Mouse (Mus musculus) heart, embryonic 16.5 days (tissue): ENCODE data around the gene 4933411K16Rik. TPM values are rescaled to one million over a fixed set of nuclear protein-coding genes. Genes with fewer than 3 reads are reported as not detected.

Experiments used
- ATAC-seq: fragments of 200-750 bp; cut with Nextera tagmentation; replicated peaks from 2 replicates; pipeline ENCODE4 v1.8.0; 2017; ENCODE audit warnings: moderate number of reproducible peaks; ENCODE audit not compliant: insufficient read depth, low FRiP score; ENCODE audit errors: extremely low read depth
- H3K27ac ChIP-seq: fragments of 300-500 bp; sonication (generic); 2 replicates; pipeline ENCODE4 v1.5.1; 2014; ENCODE audit warnings: mild to moderate bottlenecking, low read length, control low read depth, moderate library complexity
- H3K27me3 ChIP-seq: fragments of 300-500 bp; sonication (generic); 2 replicates; pipeline ENCODE4 v1.6.1; 2014; ENCODE audit warnings: low read length, mixed read lengths; ENCODE audit not compliant: control insufficient read depth, insufficient read depth
- H3K36me3 ChIP-seq: fragments of 300-500 bp; sonication (generic); 2 replicates; pipeline ENCODE4 v1.6.1; 2014; ENCODE audit not compliant: control insufficient read depth, insufficient read depth
- H3K4me1 ChIP-seq: fragments of 300-500 bp; sonication (generic); 2 replicates; pipeline ENCODE4 v1.6.1; 2014; ENCODE audit warnings: low read length, mixed read lengths; ENCODE audit not compliant: control insufficient read depth, insufficient read depth
- H3K4me2 ChIP-seq: fragments of 300-500 bp; sonication (generic); 2 replicates; pipeline ENCODE4 v1.6.1; 2014; ENCODE audit warnings: low read depth, mild to moderate bottlenecking, control low read depth, low read length
- H3K4me3 ChIP-seq: fragments of 300-500 bp; sonication (generic); 2 replicates; pipeline ENCODE4 v1.5.1; 2014; ENCODE audit warnings: mild to moderate bottlenecking, control low read depth, low read length
- H3K9ac ChIP-seq: fragments of 300-500 bp; sonication (generic); 2 replicates; pipeline ENCODE4 v1.6.1; 2014; ENCODE audit warnings: low read length, control low read depth
- H3K9me3 ChIP-seq: fragments of 300-500 bp; sonication (generic); replicated peaks from 2 replicates; pipeline ENCODE4 v1.6.1; 2016; ENCODE audit warnings: low read length; ENCODE audit not compliant: control insufficient read depth
- WGBS: fragments of 180-500 bp; shearing (Covaris S2); extraction: QIAGEN DNeasy Blood & Tissue Kit; methylation state at CpG from one replicate; pipeline ENCODE4 v1.1.7; 2014; 5-methylcytosine and 5-hydroxymethylcytosine counted together
- polyA plus RNA-seq: library from polyadenylated mRNA; unstranded; fragments of >200 nt; fragmentation: Nextera tagmentation; extraction: Ambion mirVana; gene quantifications from 2 replicates; pipeline ENCODE4 v1.2.1, GENCODE M21; 2015

Gene 4933411K16Rik
- polyA plus RNA-seq, 1 experiment from 2014 or later = not detected

DNA sequence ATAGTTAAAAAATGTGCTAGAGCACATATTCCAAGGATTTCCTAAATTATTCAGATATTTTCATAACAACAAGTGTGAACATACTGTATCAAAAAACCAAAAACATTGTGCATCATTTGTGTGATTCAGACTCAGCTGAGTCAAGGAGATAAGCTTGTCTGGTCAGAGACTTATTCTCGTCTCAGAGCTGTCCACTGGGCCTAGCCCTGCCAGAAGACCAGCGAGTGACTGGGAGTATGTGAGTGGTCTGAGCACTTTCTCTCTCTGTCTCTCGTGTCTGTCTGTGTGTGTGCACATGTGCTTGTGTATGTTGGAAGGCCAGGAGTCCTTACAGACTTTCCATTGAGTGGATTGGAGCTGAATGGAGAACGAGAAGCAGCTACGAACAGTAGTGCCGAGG lies 37.0 kb upstream of the 4933411K16Rik start:
- no peaks in the 10 kb centered on the region for H3K27me3 ChIP-seq
- no peaks in the 10 kb centered on the region for H3K36me3 ChIP-seq
- no peak overlapping the region for H3K27ac ChIP-seq
- H3K4me2 ChIP-seq = no peak overlapping the region
- ATAC-seq = no peak
- H3K9me3 ChIP-seq = no peaks in the 10 kb centered on the region
- no peak overlapping the region for H3K4me3 ChIP-seq
- peaks cover 15% of the 10 kb centered on the region for H3K4me1 ChIP-seq
- no peak overlapping the region for H3K9ac ChIP-seq
- WGBS = 79% methylated on average over 6 of the region's 6 CpGs

DNA sequence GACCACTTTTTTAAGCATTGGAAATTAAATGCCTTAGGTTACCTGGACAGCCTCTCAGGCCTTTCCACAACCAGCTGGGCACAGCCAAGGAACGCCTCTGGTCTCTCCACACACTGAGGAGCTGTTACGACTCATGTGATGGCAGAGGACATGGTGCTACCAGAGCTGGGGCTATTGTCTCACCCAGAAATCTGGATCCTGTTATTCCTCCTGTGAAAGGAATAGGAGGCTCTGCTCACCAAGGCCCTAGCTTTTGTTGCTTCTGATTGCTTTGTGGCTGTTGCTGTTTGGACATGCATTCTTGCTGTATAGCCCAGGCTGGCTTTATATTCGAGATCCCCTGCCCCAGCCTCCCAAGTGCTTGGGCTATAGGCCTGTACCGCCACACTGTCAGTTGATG lies 35.8 kb upstream of the 4933411K16Rik start:
- ATAC-seq = no peak
- no peak overlapping the region for H3K4me2 ChIP-seq
- H3K4me3 ChIP-seq = no peak overlapping the region
- no peak overlapping the region for H3K9ac ChIP-seq
- H3K4me1 ChIP-seq = peaks cover 17% of the 10 kb centered on the region
- no peaks in the 10 kb centered on the region for H3K36me3 ChIP-seq
- H3K27me3 ChIP-seq = no peaks in the 10 kb centered on the region
- WGBS = 72% methylated on average over 4 of the region's 4 CpGs
- H3K9me3 ChIP-seq = no peaks in the 10 kb centered on the region
- H3K27ac ChIP-seq = peak overlapping the region; percentile 85

GRCm38 (mm10) chr19:42016840-42017239 lies 35.2 kb upstream of the 4933411K16Rik start:
- Histone ChIP-seq H3K4me3 (no peak overlapping the region), H3K9ac (0 out of 2 replicates have a peak overlapping the region, but pooled peaks have one; percentile 21), H3K27me3 (no peaks in the 10 kb centered on the region), H3K4me1 (peaks cover 22% of the 10 kb centered on the region), H3K36me3 (no peaks in the 10 kb centered on the region), H3K9me3 (no peaks in the 10 kb centered on the region), H3K4me2 (no peak overlapping the region), H3K27ac (peak overlapping the region; percentile 85)
- no peak for ATAC-seq
- 65% methylated on average over 5 of the region's 5 CpGs for WGBS

DNA sequence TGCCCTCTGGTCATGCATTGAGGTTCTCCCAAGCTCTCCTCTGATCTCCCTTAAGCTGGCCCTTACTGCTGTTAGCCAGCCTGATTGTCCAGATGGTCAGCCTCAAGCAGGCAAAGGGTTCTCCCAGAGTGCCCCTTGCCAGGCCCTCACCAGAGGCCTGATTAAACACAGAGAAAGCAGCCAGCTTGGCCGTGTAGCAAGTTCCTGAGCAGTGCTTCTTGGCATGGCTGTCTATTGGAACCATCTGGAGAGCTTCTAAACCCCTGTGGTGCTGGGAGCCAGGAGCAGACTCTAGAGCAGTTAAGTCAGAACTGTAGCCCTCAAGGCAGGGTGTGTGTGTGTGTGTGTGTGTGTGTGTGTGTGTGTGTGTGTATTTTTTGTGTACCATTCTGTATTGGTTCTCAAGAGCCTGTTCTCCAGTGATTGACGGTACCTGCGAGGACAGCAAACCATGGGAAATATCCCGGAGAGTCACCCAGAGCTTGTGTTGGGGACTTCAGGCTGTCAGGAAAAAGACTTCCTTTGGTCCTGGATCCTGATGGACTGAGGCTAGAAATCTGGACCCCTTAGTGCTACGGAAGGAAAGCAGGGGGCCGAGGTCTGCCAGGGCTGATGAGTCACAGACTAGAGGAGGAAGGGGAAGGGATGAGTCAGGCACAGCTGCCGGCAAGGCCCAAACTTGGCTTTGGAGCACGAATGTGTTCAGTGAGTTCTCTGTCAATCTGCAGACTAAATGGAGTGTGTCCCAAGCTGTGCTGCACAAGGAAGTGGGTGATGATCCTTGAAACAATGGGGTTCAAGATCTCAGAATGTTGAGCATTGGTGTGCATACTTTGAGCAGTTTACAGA lies 34.4 kb upstream of the 4933411K16Rik start:
- Histone ChIP-seq H3K36me3 (no peaks in the 10 kb centered on the region), H3K27ac (peak overlapping the region; percentile 85), H3K27me3 (no peaks in the 10 kb centered on the region), H3K4me3 (no peak overlapping the region), H3K9me3 (no peaks in the 10 kb centered on the region), H3K9ac (0 out of 2 replicates have a peak overlapping the region, but pooled peaks have one; percentile 21), H3K4me2 (no peak overlapping the region), H3K4me1 (peaks cover 30% of the 10 kb centered on the region)
- WGBS = 45% methylated on average over 8 of the region's 8 CpGs
- peak; percentile 70 for ATAC-seq

- H3K9me3 ChIP-seq = no peaks in the 10 kb centered on the region
- H3K9ac ChIP-seq = no peak overlapping the region
- H3K4me2 ChIP-seq = no peak overlapping the region
- ATAC-seq = 0 out of 2 replicates have a peak, but pooled peaks have one; percentile 19
- H3K4me3 ChIP-seq = no peak overlapping the region
- no peaks in the 10 kb centered on the region for H3K36me3 ChIP-seq
- peaks cover 32% of the 10 kb centered on the region for H3K4me1 ChIP-seq
- peak overlapping the region; percentile 85 for H3K27ac ChIP-seq
- 41% methylated on average over 4 of the region's 4 CpGs for WGBS
- no peaks in the 10 kb centered on the region for H3K27me3 ChIP-seq
These were observed 33.0 kb upstream of the 4933411K16Rik start for GRCm38 (mm10) chr19:42019011-42019522.

- Histone ChIP-seq H3K4me1 (peaks cover 27% of the 10 kb centered on the region), H3K27ac (peak overlapping the region; percentile 58), H3K36me3 (no peaks in the 10 kb centered on the region), H3K9ac (no peak overlapping the region), H3K4me2 (no peak overlapping the region), H3K9me3 (no peaks in the 10 kb centered on the region), H3K27me3 (no peaks in the 10 kb centered on the region), H3K4me3 (no peak overlapping the region)
- WGBS = 60% methylated on average over 10 of the region's 10 CpGs
- ATAC-seq = no peak
These were observed 30.1 kb upstream of the 4933411K16Rik start for GRCm38 (mm10) chr19:42021681-42022541.

GRCm38 (mm10) chr19:42022542-42022848 lies 29.6 kb upstream of the 4933411K16Rik start:
- H3K27ac ChIP-seq = peak overlapping the region; percentile 58
- H3K9ac ChIP-seq = no peak overlapping the region
- H3K27me3 ChIP-seq = no peaks in the 10 kb centered on the region
- no peak overlapping the region for H3K4me2 ChIP-seq
- H3K36me3 ChIP-seq = no peaks in the 10 kb centered on the region
- H3K4me3 ChIP-seq = no peak overlapping the region
- H3K4me1 ChIP-seq = peaks cover 21% of the 10 kb centered on the region
- no peaks in the 10 kb centered on the region for H3K9me3 ChIP-seq
- 63% methylated on average over 2 of the region's 2 CpGs for WGBS
- no peak for ATAC-seq

- peak; percentile 67; the same call in 1 of the 2 replicates for ATAC-seq
These were observed 25.9 kb upstream of the 4933411K16Rik start for GRCm38 (mm10) chr19:42026158-42026557.

More at GRCm38 (mm10) chr19:42026158-42026557, 25.9 kb upstream of the 4933411K16Rik start:
- Histone ChIP-seq H3K4me3 (no peak overlapping the region), H3K4me1 (peaks cover 16% of the 10 kb centered on the region), H3K36me3 (no peaks in the 10 kb centered on the region), H3K9ac (no peak overlapping the region), H3K9me3 (no peaks in the 10 kb centered on the region), H3K27ac (no peak overlapping the region), H3K4me2 (no peak overlapping the region), H3K27me3 (no peaks in the 10 kb centered on the region)
- WGBS = 2% methylated on average over 5 of the region's 5 CpGs
